Mouse (Mus musculus) fibroblast of lung, adult 2 months (primary cell): Measurements from ENCODE around the gene Sppl3.

Experiments
- DNase-seq: peaks from one replicate; pipeline ENCODE4 v3.0.0-alpha.2; 2011; ENCODE audit warnings: low read depth

The Sppl3 gene

GRCm38 (mm10) chr5:114997327-114997726 lies 13.6 kb upstream of the Sppl3 start:
- no peak for DNase-seq

GRCm38 (mm10) chr5:115000503-115000902 lies 10.4 kb upstream of the Sppl3 start:
- no peak for DNase-seq

- DNase-seq: no peak
Observed at GRCm38 (mm10) chr5:115001464-115001863, 9.5 kb upstream of the Sppl3 start.

- no peak for DNase-seq
Observed at GRCm38 (mm10) chr5:115002781-115003180, 8.2 kb upstream of the Sppl3 start.

- no peak for DNase-seq
Observed at GRCm38 (mm10) chr5:115003224-115003873, 7.6 kb upstream of the Sppl3 start.

- no peak for DNase-seq
Observed at GRCm38 (mm10) chr5:115007768-115008167, 3.2 kb upstream of the Sppl3 start.

- no peak for DNase-seq
Observed at GRCm38 (mm10) chr5:115008307-115008706, 2.6 kb upstream of the Sppl3 start.

- DNase-seq: no peak
Observed at GRCm38 (mm10) chr5:115009143-115009542, 1.8 kb upstream of the Sppl3 start.

- no peak for DNase-seq
Observed at GRCm38 (mm10) chr5:115009961-115010360, 976 bp upstream of the Sppl3 start.

- DNase-seq: no peak
Observed at GRCm38 (mm10) chr5:115011217-115011518, 231 bp downstream of the Sppl3 start.

- DNase-seq: no peak
Observed at GRCm38 (mm10) chr5:115011519-115012261, 753 bp downstream of the Sppl3 start.

- DNase-seq: no peak
Observed at GRCm38 (mm10) chr5:115013436-115013835, 2.5 kb downstream of the Sppl3 start.

- DNase-seq: no peak
Observed at GRCm38 (mm10) chr5:115014570-115014969, 3.6 kb downstream of the Sppl3 start.

- no peak for DNase-seq
Observed at GRCm38 (mm10) chr5:115015121-115015520, 4.2 kb downstream of the Sppl3 start.

- no peak for DNase-seq
Observed at GRCm38 (mm10) chr5:115018270-115018669, 7.3 kb downstream of the Sppl3 start.

- DNase-seq: no peak
Observed at GRCm38 (mm10) chr5:115018813-115019212, 7.9 kb downstream of the Sppl3 start.

- no peak for DNase-seq
Observed at GRCm38 (mm10) chr5:115022021-115022420, 11.1 kb downstream of the Sppl3 start.

- DNase-seq: no peak
Observed at GRCm38 (mm10) chr5:115026170-115026569, 15.2 kb downstream of the Sppl3 start.

- no peak for DNase-seq
Observed at GRCm38 (mm10) chr5:115027109-115027508, 16.2 kb downstream of the Sppl3 start.

GRCm38 (mm10) chr5:115028920-115029319 lies 18.0 kb downstream of the Sppl3 start:
- no peak for DNase-seq

- no peak for DNase-seq
Observed at GRCm38 (mm10) chr5:115029509-115029908, 18.6 kb downstream of the Sppl3 start.

GRCm38 (mm10) chr5:115031576-115031975 lies 20.6 kb downstream of the Sppl3 start:
- DNase-seq: no peak

- DNase-seq: no peak
Observed at GRCm38 (mm10) chr5:115032620-115033019, 21.7 kb downstream of the Sppl3 start.

GRCm38 (mm10) chr5:115035217-115035616 lies 24.3 kb downstream of the Sppl3 start:
- DNase-seq: no peak
